Mouse (Mus musculus) thymus, postnatal 25 days (tissue): Measurements from ENCODE around the gene Ppid.
A peak's percentile ranks its signal among the peaks of the same experiment; 100 is the strongest.
"Not testable (repeated sequence)": the region's sequence is repeated elsewhere in the genome, so short reads cannot be mapped to it uniquely, and the experiment has no call there.

Experiments used
- DNase-seq: peaks from one replicate; pipeline ENCODE4 v3.0.0; 2022

Ppid gene

GRCm38 (mm10) chr3:79573376-79573775, 17.8 kb upstream of the Ppid start:
- not testable (repeated sequence) for DNase-seq

GRCm38 (mm10) chr3:79574336-79574735, 16.8 kb upstream of the Ppid start:
- DNase-seq = no peak

DNA sequence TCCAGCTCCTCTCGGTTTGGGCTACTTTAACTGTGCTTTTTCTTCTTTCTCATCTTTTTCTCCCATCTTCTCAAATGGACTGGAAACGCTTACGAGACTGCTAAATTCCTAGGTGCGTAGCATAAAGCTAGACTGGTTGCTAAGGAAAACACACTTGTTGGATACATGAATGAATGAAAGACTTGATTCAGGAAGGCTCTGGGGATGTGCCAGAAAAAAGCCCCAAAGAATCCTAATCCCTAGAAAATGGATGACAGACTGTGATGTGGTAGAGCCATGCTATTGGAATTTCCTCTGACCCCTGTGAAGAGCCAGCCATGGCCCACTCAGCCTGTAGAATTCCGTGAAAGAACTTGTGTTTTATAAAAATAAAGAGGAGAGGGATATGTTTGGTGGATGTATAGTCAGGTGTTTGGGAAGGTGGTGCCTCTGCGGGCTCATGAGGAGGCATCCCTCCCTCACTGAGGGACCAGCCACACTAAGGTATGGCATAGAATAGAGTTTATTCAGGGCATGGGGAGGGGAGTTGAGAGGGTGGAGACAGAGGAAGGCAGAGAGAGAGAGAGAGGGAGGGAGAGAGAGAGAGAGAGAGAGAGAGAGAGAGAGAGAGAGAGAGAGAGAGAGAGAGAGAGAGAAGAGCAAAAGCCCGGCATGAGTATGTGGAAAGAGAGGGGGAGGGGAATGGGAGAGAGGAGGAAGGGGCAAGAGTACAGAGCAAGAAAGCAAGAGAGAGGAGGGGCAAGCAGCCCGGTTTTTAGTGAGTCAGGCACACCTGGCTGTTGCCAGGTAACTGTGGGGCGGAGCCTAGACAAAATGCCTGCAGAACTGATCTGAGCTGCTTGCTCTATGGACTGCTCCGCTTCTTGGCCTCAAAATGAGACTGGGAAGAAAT, 15.3 kb upstream of the Ppid start:
- no peak for DNase-seq

DNA sequence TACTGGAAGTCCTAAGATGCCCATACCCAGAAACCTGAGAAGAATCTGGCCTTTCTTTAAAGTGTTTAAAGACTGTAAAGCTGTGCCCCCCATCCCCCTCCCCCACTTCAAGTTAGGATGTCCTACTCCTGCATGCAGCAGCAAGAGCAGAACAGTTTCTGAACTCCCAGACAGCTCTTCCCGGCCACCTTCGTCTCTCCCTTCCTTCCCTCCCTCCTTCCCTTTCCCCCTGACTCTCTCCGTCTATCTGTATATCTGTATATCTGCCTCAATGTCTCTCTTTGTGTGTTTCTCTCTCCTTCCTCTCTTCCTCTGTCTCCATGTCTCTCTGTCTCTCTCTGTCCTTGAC, 14.7 kb upstream of the Ppid start:
- no peak for DNase-seq

DNA sequence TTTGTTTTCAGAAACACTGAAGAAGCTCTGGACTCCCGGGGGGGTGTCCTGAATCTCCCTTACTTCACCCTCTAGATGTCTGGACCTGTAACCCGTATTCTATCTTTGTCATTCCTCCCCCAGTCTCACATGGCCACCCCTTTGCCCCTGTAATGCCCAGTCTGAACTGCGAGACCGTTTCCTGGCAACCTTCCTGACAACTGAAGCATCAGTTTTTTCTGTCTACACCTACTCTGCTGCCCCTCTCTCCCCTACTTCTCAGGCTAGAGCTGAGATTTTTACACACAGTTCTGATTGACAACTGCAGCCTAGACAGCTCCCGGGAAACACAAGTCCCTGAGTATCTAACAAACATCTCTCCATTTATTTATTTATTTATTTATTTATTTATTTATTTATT, 14.3 kb upstream of the Ppid start:
- DNase-seq = no peak

GRCm38 (mm10) chr3:79577606-79578005, 13.5 kb upstream of the Ppid start:
- no peak for DNase-seq

GRCm38 (mm10) chr3:79578164-79578563, 13.0 kb upstream of the Ppid start:
- DNase-seq = no peak

- no peak for DNase-seq
Measured at GRCm38 (mm10) chr3:79579891-79580575, 11.1 kb upstream of the Ppid start.

DNA sequence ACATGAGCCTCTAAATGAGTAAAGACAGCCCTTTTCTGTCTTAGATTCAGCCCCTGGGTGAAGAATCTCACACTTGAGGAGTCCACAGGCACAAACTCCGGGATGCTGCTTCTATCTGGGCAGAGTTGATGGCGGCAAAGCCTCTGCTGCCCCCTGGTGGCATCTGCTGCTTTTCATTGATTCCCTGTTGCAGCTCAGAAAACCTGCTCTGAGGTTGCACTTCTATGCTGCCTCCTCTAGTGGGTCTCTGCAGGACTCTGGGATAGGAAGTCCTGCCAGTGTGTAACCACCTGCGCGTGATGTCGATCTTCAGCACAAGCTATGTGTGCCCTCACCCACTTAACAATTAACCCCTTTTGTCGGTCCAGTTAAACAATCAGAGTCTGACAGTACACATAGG, 4.3 kb upstream of the Ppid start:
- peak; percentile 88 for DNase-seq

- no peak for DNase-seq
Measured at GRCm38 (mm10) chr3:79589671-79590070, 1.5 kb upstream of the Ppid start.

DNA sequence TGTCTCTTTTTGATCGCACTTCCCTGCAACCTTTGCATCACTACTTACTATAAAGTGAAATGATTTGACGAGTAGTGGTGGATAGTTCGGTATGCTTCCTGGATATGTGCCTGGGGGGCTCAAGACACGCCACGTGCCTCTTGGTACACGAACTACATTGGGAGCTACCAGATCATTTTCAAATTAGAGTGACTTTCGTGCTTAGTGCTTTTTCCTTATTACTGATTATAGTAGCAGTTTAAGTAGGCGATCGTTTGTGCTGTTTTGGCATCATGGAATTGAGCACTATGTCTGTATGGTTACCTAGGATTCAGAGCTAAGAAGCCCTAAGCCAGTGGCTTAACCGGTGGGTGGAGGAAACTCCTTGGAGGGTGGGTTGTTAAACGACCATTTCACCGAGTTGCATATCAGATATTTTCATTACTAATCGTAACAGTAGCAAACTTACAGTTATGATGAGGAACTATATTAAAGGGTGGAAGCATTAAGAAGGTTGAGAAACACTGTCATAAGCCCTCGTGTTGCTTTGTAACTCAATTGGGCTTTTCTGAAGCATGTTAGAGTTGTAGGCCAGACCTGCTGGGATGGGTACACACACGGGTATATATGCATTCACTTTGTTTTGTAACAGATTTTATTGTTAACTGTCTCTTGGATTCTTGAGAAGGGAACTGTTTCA, 790 bp downstream of the Ppid start:
- no peak for DNase-seq

DNA sequence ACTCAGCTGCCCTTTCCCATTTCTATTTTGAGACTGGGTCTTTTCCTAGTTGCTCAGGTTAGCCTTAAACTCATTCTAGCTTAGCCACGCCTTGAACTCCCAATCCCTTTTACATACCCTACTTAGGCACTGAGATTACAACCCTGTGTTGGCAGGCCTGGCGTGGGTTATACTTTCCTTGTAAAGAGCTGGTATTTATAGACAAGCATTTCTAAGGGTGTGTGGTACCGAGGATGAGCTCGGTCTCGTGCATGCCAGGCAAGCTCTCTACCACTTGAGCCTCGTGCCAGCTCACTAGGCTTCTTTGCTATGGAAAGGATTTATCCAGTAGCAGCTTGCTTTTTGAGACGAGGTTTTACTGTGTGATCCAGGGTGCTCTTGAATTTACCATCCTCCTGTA, 4.3 kb downstream of the Ppid start:
- no peak for DNase-seq

GRCm38 (mm10) chr3:79609886-79610285, 18.7 kb downstream of the Ppid start:
- no peak for DNase-seq

DNA sequence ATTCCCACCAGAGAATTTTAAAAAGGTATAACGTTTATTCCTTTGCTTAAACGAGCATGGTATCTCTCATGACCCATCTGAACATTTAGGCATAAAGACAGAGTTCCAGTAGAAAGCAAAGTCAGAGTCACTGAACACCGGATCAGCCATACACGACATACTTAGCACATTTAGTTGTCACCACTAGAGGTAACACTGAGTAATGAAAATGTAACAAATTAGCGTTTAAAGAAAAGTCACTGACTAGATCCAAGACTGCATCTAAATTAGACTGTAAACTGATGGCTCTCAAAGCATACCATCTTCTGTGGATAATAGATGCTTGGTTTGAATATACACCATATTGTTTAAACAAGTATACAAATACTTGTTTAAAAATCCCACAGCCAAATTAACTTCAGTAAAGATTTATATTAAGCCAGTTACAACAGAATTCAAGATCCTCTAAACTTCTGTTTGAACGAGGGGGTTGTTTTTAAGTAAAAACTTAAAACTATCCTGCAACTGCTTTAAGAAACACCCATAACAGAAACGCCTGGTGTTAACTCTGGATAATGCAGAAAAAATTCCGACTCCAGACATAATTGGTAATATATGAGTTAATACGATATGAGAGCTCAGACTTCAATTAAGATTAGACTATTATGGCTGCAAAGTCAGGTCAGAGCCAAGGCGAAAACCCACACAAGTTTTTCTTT, 36.5 kb downstream of the Ppid start:
- no peak for DNase-seq

- no peak for DNase-seq
Measured at GRCm38 (mm10) chr3:79628182-79628560, 37.0 kb downstream of the Ppid start.

DNA sequence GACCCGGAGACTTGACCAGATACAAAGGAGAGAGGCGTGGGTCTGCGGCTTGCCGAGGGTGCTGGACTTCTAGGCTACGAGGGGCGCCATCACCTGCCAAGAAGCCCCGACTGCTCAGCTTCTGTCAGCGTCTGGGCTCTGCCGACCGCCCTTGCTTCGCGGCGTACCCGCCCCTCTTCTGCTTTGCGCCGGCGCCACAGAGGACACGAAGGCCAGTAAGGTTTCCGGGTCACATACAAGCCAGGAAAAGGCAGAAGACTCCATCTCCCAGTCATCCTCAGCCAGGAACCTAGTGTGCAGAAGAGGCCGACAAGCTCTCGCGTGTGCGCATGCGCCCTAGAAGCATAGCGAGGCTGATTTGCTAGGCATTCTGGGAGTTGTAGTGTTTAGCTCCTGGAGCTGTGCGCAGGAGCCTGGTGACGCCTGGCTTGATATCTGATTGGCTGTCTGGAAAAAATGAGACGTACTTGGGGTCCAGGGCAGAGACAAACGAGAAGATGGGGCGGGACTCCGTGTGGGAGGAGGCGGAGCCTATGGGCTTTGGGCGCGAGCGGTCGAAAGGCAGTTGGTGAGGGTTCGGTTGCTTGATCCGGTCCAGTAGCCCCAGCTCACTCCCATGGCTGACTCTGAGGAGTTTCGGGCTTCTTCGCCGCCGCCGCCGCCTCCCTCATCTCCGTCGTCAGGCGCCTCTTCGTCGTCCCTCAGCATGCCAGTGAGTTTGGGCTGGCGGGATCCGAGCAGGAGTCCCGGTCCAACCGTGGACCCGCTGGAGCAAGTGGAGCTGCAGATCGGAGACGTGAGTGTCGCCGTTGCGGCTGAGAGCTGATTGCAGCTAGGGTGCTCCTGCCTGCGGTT, 37.6 kb downstream of the Ppid start, which contains the start of gene 4930579G24Rik:
Gene 4930579G24Rik (plus strand): TSS at position 519 of the 855 bp plus-strand sequence.
- peak; percentile 92 for DNase-seq

DNA sequence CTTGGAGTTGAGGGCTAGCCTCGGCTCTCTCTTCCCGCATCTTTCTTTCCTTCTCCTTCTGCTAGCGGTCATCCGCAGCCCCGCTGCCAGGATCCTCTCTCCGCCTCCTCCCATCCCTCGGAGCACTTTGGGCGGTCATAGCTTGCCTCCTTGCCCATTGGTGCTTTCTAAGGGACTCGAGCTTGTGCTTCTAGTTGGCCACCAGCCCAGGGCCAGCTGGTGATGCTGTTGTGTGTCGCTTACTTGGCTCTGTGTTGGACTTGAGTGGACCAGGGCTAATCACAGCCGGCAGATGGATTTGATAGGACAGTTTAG, 38.2 kb downstream of the Ppid start, which contains the start of gene Etfdh:
Gene Etfdh (minus strand): TSS at position 85 of the 315 bp plus-strand sequence.
- DNase-seq = no peak

- DNase-seq = no peak
Measured at GRCm38 (mm10) chr3:79652129-79652528, 61.0 kb downstream of the Ppid start.
